Mouse (Mus musculus) MEL (cell line): ENCODE data around the gene Tspoap1. TPM values are rescaled to one million over a fixed set of nuclear protein-coding genes. Genes with fewer than 3 reads are reported as not detected.

Source experiments
- DNase-seq: peaks from one replicate; pipeline ENCODE4 v3.0.0; 2011; ENCODE audit warnings: low read depth, low spot score
- H3K27ac ChIP-seq: 2 replicates; pipeline ENCODE4 v1.5.1; 2012; ENCODE audit warnings: low read depth, mild to moderate bottlenecking, control low read depth, low read length, moderate library complexity; ENCODE audit not compliant: control insufficient read depth
- H3K27me3 ChIP-seq, 2 experiments: fragments of 150-350 bp in 1 of 2; sonication (generic) in 1 of 2; 2 replicates each; pipeline ENCODE4 v1.6.1; 2012; ENCODE audit warnings: low read length in 2 of 2, mild to moderate bottlenecking in 2 of 2, improper control_type of control experiment in 1 of 2, moderate library complexity in 1 of 2; ENCODE audit not compliant: insufficient read depth in 2 of 2, control insufficient read depth in 1 of 2
- H3K36me3 ChIP-seq, 2 experiments: 2 replicates each; pipeline ENCODE4 v1.6.1; 2012 to 2014; ENCODE audit warnings: low read length in 2 of 2, improper control_type of control experiment in 1 of 2, inconsistent platforms in 1 of 2, mild to moderate bottlenecking in 1 of 2; ENCODE audit not compliant: insufficient read depth in 2 of 2, control insufficient read depth in 1 of 2
- H3K4me1 ChIP-seq, 2 experiments: fragments of 150-350 bp in 1 of 2; sonication (generic) in 1 of 2; 2 replicates each; pipeline ENCODE4 v1.6.1; 2012; ENCODE audit warnings: low read length in 2 of 2, improper control_type of control experiment in 1 of 2, mild to moderate bottlenecking in 1 of 2; ENCODE audit not compliant: insufficient read depth in 2 of 2, control insufficient read depth in 1 of 2
- H3K4me3 ChIP-seq, 2 experiments: fragments of 150-350 bp in 1 of 2; sonication (generic) in 1 of 2; 2 replicates each; pipeline ENCODE4 v1.5.1; 2012; ENCODE audit warnings: low read depth in 2 of 2, low read length in 2 of 2, mild to moderate bottlenecking in 2 of 2, moderate library complexity in 2 of 2, control low read depth in 1 of 2, improper control_type of control experiment in 1 of 2; ENCODE audit not compliant: control insufficient read depth in 1 of 2, insufficient read depth in 1 of 2
- H3K79me2 ChIP-seq: 2 replicates; pipeline ENCODE4 v1.6.1; 2012; ENCODE audit warnings: mild to moderate bottlenecking, low read length, moderate library complexity; ENCODE audit not compliant: control insufficient read depth, poor library complexity, insufficient read depth
- H3K9ac ChIP-seq: 2 replicates; pipeline ENCODE4 v1.6.1; 2012; ENCODE audit warnings: low read depth, mild to moderate bottlenecking, control low read depth, low read length, moderate library complexity; ENCODE audit not compliant: control insufficient read depth, poor library complexity, severe bottlenecking
- H3K9me3 ChIP-seq: fragments of 150-350 bp; sonication (generic); replicated peaks from 2 replicates; pipeline ENCODE4 v1.6.1; 2012; ENCODE audit warnings: mild to moderate bottlenecking, low read length, improper control_type of control experiment, moderate library complexity; ENCODE audit not compliant: insufficient read depth
- CHD2 ChIP-seq: IDR thresholded peaks from 2 replicates; pipeline ENCODE4 v1.6.1; 2011; ENCODE audit warnings: low read length, improper control_type of control experiment
- EP300 ChIP-seq, 2 experiments: IDR thresholded peaks; 2 replicates each; pipeline ENCODE4 v1.6.1; 2011; ENCODE audit warnings: improper control_type of control experiment in 2 of 2, low read length in 2 of 2, low read depth in 1 of 2, mild to moderate bottlenecking in 1 of 2
- HCFC1 ChIP-seq: IDR thresholded peaks from 2 replicates; pipeline ENCODE4 v1.6.1; 2012; ENCODE audit warnings: low read depth, mild to moderate bottlenecking, inconsistent platforms, low read length, improper control_type of control experiment, moderate library complexity
- MAFK ChIP-seq: IDR thresholded peaks from 2 replicates; pipeline ENCODE4 v1.6.1; 2011; ENCODE audit warnings: low read depth, mild to moderate bottlenecking, low read length, improper control_type of control experiment, borderline replicate concordance
- MAX ChIP-seq: IDR thresholded peaks from 2 replicates; pipeline ENCODE4 v1.6.1; 2011; ENCODE audit warnings: low read length, improper control_type of control experiment
- POLR2AphosphoS2 ChIP-seq: IDR thresholded peaks from 2 replicates; pipeline ENCODE4 v1.6.1; 2011; ENCODE audit warnings: low read length, improper control_type of control experiment
- SIN3A ChIP-seq: IDR thresholded peaks from 2 replicates; pipeline ENCODE4 v1.6.1; 2012; ENCODE audit warnings: low read length, improper control_type of control experiment, inconsistent platforms
- TAL1 ChIP-seq: IDR thresholded peaks from 2 replicates; pipeline ENCODE4 v1.6.1; 2012; ENCODE audit warnings: mild to moderate bottlenecking, inconsistent platforms, low read length, moderate library complexity, mixed read lengths
- TBP ChIP-seq: IDR thresholded peaks from 2 replicates; pipeline ENCODE4 v1.8.0; 2011; ENCODE audit warnings: low read depth, low read length, improper control_type of control experiment
- TCF12 ChIP-seq: IDR thresholded peaks from 2 replicates; pipeline ENCODE4 v1.6.1; 2014; ENCODE audit warnings: low read depth, mild to moderate bottlenecking, inconsistent platforms, low read length, improper control_type of control experiment, moderate library complexity
- ZKSCAN1 ChIP-seq: IDR thresholded peaks from 2 replicates; pipeline ENCODE4 v1.6.1; 2012; ENCODE audit warnings: low read depth, mild to moderate bottlenecking, inconsistent platforms, low read length, improper control_type of control experiment, moderate library complexity
- polyA plus RNA-seq, 2 experiments: library from polyadenylated mRNA; stranded (reverse) in 1 of 2; unstranded in 1 of 2; fragments of >175 nt in 1 of 2; fragments of >200 nt in 1 of 2; gene quantifications; 2 replicates each; pipeline versions ENCODE4 v1.2.1 to v1.2.4; 2012; ENCODE audit warnings: low replicate concordance in 2 of 2, low read depth in 1 of 2; ENCODE audit not compliant: insufficient read length in 2 of 2, insufficient read depth in 1 of 2, missing spikeins in 1 of 2
- total RNA-seq: library from RNA; depleted of rRNA; stranded (reverse); fragments of 300-350 nt; gene quantifications from 2 replicates; pipeline ENCODE4 v1.2.3, GENCODE M21; 2012; rRNA removed

Tspoap1 gene
- total and polyA plus RNA-seq, 3 experiments = 5.2 to 8.6 TPM; not detected in 1

DNA sequence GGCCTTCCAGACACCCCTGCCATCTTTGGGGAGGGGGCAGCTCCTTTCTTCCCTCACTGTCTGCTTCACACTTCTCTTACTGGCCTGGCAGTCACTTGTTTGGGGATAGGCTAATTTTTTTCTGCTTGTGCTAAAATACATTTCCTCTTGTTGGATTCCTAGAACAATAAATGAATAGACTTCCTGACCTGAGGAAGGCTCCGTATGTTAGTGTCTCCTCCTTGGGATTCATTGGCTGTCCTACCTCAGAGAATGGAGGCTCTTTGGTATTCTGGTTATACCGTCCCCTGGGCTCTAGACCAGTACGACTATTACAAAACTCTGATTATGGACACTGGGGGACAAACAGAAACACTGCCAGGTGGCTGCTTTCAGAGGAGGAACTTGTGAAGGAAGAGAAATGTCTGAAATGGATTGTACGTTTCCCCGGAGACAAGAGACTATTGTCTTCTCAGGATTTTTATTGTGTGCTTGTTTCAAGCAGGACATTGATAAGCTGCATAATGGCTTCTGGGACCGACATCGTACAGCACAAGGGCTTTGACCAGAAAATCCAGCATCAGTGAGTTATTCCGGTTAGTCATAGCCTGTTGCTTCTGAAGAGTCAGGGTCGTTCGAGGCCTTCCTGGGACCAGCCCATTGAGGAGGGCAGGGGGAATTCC lies 68.0 kb downstream of the Tspoap1 start, which contains the start of gene Lpo:
Lpo (minus strand) TSS at position 51 of the 662 bp plus-strand sequence.
- no peak within 1 kb of the TSS for H3K4me3 ChIP-seq
- H3K27ac ChIP-seq = no peak within 1 kb of the TSS
- no peaks in the 10 kb centered on the region for H3K4me1 ChIP-seq
- DNase-seq = no peak
- H3K79me2 ChIP-seq = no peaks in the 10 kb centered on the region
- no peak within 1 kb of the TSS for H3K9ac ChIP-seq
- H3K36me3 ChIP-seq = no peaks in the 10 kb centered on the region
- H3K27me3 ChIP-seq = peaks cover 14 to 18% of the 10 kb centered on the region in 2 experiments
- no peaks in the 10 kb centered on the region for H3K9me3 ChIP-seq
- TF ChIP-seq MAX = no peak
- no peak for TF ChIP-seq SIN3A
- TF ChIP-seq MAFK = no peak
- TF ChIP-seq TBP = no peak
- no peak for TF ChIP-seq POLR2AphosphoS2
- no peak for TF ChIP-seq CHD2
- TF ChIP-seq TCF12 = no peak
- no peak for TF ChIP-seq EP300 (IDR thresholded peaks at IDR 0.05; ENCODE audit: low read depth in 1 of 2, low read length in 2 of 2)
- no peak for TF ChIP-seq ZKSCAN1
- no peak for TF ChIP-seq HCFC1
- no peak for TF ChIP-seq TAL1

Other genes with a start within 250 kb of the Tspoap1 start
- not detected in 2 replicates for gene Gm11492, start 193.9 kb upstream of the Tspoap1 start, total RNA-seq
- not detected for gene Gm11492, start 193.9 kb upstream of the Tspoap1 start, polyA plus RNA-seq
- 1.0 and 1.5 TPM in 2 replicates for gene Sept4, start 191.6 kb upstream of the Tspoap1 start, total RNA-seq
- gene Sept4, start 191.6 kb upstream of the Tspoap1 start, polyA plus RNA-seq = 1 to 10 TPM in 1 of 2 experiments, not detected in 1; 2.4 TPM
- gene Mtmr4, start 168.4 kb upstream of the Tspoap1 start, total RNA-seq = 25.0 and 32.4 TPM in 2 replicates
- gene Mtmr4, start 168.4 kb upstream of the Tspoap1 start, polyA plus RNA-seq = 10 to 100 TPM in 1 of 2 experiments, not detected in 1; 25.9 TPM
- gene Hsf5, start 143.4 kb upstream of the Tspoap1 start, total RNA-seq = not detected in 2 replicates
- under 1 TPM in 1 of 2 experiments, not detected in 1; 0.03 TPM for gene Hsf5, start 143.4 kb upstream of the Tspoap1 start, polyA plus RNA-seq
- 12.9 and 17.3 TPM in 2 replicates for gene Rnf43, start 97.8 kb upstream of the Tspoap1 start, total RNA-seq
- 10 to 100 TPM in 1 of 2 experiments, not detected in 1; 14.6 TPM for gene Rnf43, start 97.8 kb upstream of the Tspoap1 start, polyA plus RNA-seq
- 301 and 332 TPM in 2 replicates for gene Supt4a, start 23.0 kb upstream of the Tspoap1 start, total RNA-seq
- gene Supt4a, start 23.0 kb upstream of the Tspoap1 start, polyA plus RNA-seq = 100 to 1,000 TPM in 1 of 2 experiments, not detected in 1; 223 TPM
- gene Mpo, start 33.0 kb downstream of the Tspoap1 start, total RNA-seq = not detected in 2 replicates
- gene Mpo, start 33.0 kb downstream of the Tspoap1 start, polyA plus RNA-seq = under 1 TPM in 1 of 2 experiments, not detected in 1; 0.13 TPM
- not detected in 2 replicates for gene Lpo, start 67.7 kb downstream of the Tspoap1 start, total RNA-seq
- gene Lpo, start 67.7 kb downstream of the Tspoap1 start, polyA plus RNA-seq = not detected
- gene Mks1, start 92.7 kb downstream of the Tspoap1 start, total RNA-seq = 3.3 and 3.7 TPM in 2 replicates
- gene Mks1, start 92.7 kb downstream of the Tspoap1 start, polyA plus RNA-seq = 1 to 10 TPM in 1 of 2 experiments, not detected in 1; 6.1 TPM
- not detected in 2 replicates for gene Epx, start 115.0 kb downstream of the Tspoap1 start, total RNA-seq
- under 1 TPM in 1 of 2 experiments, not detected in 1; 0.03 TPM for gene Epx, start 115.0 kb downstream of the Tspoap1 start, polyA plus RNA-seq
- not detected in 2 replicates for gene Olfr462, start 131.7 kb downstream of the Tspoap1 start, total RNA-seq
- not detected for gene Olfr462, start 131.7 kb downstream of the Tspoap1 start, polyA plus RNA-seq
- gene Olfr463, start 136.8 kb downstream of the Tspoap1 start, total RNA-seq = not detected in 2 replicates
- not detected for gene Olfr463, start 136.8 kb downstream of the Tspoap1 start, polyA plus RNA-seq
- not detected in 2 replicates for gene Olfr464, start 160.4 kb downstream of the Tspoap1 start, total RNA-seq
- not detected for gene Olfr464, start 160.4 kb downstream of the Tspoap1 start, polyA plus RNA-seq
- 30.7 and 38.6 TPM in 2 replicates for gene Dynll2, start 227.0 kb downstream of the Tspoap1 start, total RNA-seq
- 100 to 1,000 TPM in 1 of 2 experiments, 10 to 100 TPM in 1; 75.8 to 124 TPM for gene Dynll2, start 227.0 kb downstream of the Tspoap1 start, polyA plus RNA-seq